Mouse (Mus musculus): ENCODE measurements around the gene Colgalt1.

Colgalt1 gene

DNA sequence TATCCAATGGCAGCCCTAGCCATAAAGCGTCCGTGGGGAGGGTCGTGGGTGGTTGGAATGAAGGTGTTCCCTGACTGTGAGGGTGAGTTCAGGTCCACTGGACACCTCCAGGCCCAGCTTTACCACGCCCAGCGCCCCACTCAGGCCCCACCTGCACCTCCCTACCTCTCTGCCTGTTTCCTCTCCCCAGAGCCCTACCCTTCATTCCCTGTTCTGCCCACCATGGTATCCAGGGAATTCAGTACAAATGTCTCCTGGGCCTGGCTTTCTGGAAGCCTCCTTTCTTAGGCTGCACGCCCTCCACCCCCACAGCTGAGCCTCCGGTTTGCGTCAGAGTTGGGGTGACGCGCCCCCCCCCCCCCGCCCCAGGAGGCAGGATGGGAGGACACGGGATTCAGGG is 59.4 kb downstream of the Colgalt1 start:
- no peak for DNase-seq (ENCODE audit: low spot score)

DNA sequence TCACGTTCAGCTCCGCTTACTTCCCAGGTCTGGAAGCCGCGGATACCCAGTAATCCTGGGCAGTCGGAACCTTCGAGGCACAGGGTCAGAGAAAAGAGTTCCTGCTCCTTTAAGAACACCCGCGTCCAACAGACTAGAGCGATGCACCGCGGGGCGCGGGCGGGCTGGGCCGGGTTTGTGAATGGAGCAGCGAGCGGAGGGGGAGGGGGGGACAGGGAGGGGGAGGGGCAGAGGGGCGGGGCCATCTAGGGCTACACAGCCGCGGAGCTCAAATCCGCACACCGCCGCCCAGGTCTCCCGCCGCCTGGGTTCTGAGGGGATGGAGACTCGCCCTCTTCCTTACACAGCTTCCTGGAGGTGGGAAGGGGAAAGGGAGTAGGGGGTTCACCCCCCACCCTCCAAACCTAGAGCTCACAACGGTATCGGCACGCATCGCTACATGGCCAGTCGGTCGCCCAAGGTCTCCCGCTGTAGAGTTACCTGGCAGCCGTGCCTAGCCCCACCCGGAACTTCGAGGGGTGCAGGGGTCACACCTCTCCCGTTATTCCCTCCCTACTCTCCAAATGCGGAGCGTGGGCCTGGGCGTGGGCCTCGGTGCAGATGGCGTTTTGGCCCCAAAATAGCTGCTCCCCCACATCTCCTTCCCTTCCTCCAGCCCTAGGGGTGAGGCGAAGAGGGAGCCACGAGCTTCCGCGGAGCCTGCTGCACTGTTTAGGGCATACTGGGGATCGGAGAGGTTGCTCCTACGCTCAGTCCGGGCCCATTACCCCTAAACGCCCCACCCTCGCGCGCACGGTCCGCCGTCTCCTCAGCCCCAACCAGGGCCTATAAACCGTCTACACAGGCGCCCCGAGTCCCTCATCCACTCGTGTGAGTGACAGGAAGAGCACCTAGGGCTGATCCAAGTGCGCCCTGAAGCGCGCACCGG is 60.1 kb downstream of the Colgalt1 start:
- no peak for DNase-seq (ENCODE audit: low spot score)

DNA sequence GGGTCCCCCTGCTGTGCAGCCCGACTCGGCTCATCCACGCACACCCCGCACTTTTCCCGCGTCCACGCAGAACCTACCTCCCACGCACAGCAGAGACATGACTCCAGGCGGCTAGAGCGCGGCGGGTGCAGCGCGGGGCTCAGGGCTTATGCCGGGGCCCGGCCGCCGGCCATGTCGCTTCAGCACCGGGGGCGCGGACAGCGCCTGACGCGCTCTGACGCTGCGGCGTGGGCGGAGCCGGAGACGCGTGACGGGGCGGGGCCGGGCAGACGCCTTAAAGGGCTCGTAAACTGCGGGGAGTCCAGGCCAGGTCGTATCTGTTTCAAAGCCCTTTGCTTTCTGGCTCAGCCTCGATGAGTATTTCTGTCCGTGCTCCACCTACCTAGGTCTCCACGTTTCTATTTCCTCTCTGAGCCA is 60.8 kb downstream of the Colgalt1 start, which contains the start of gene Unc13a:
Gene Unc13a (minus strand): TSS at position 209 of the 417 bp plus-strand sequence.
- peak; percentile 74 for DNase-seq (ENCODE audit: low spot score)

DNA sequence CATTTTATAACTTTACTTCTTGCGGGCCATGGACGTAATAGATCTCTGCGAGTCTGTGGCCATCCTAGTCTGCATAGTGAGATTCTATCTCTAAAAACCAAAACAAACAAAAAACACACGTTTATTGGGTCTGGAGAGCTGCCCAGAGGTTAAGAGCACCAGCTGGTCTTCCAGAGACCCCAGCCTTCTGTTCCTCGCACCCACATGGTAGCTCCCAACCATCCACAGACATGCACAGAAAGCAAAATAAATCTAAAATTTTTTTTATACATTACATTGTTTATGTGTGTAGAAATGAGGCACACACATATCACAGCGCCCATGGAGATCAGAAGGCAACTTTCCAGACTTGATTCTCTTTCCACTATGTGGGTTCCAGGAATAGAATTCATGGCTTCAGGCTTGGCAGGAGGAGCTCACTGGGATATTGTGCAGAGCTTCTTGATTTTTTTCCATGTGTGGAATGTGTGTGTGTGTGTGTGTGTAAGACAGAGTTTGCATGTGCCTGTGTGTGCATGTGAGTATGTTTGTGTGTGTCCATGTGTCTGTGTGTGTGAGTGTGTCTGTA is 61.5 kb downstream of the Colgalt1 start:
- no peak for DNase-seq (ENCODE audit: low spot score)

DNA sequence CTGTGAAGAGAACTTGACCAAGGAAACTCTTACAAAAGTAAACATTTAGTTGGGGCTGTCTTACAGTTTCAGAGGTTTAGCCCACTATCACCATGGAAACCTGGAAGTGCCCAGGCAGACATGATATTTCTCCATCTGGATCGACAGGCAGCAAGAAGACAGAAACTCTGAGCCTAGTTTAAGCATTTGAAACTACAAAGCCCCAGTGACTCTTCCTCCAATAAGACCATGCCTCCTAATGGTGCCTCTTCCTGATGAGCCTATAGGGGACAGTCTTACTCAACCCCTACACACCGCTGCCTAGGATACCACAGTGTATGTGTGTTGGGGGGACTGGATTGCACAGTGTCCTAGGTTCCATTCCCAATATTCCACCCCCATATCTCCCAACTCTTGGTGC is 63.3 kb downstream of the Colgalt1 start:
- DNase-seq (ENCODE audit: low spot score) = no peak
